Mouse (Mus musculus): Measurements from ENCODE around the gene Sstr3.

DNA sequence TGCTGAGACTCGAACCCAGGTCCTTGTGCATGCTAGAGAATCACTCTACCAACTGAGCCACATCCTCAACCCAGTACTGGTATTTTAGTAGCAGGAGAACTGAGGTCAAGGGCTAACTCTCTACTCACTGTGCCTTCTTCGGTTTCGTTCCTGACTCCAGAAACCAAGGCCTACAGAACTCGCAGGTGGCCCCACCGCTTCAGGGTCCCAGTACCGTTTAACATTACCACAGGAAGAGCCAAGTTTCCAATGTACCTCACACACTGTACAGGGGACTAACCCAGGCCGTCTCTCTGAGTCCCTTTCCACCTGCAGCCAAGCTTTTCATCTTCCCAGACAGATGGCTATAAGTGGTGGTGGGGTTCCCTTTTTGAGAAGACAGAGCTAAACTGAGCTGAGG, 40.9 kb upstream of the Sstr3 start:
- TF ChIP-seq CTCF (IDR thresholded peaks at IDR 0.05; ENCODE audit: borderline replicate concordance, insufficient read depth, low read length) (no peak), POLR2A (IDR thresholded peaks at IDR 0.05; ENCODE audit: low read depth, low read length) (no peak)

Measured in embryonic fibroblast, embryonic 13.5 days (primary cell).